Mouse (Mus musculus): Measurements from ENCODE around the gene Col15a1.

Col15a1 gene

GRCm38 (mm10) chr4:47231322-47231721 lies 23.4 kb downstream of the Col15a1 start:
- no peak for DNase-seq

- DNase-seq = no peak
Observed at GRCm38 (mm10) chr4:47233192-47233835, 25.4 kb downstream of the Col15a1 start.

- DNase-seq = peak; percentile 77 to 84
Observed at GRCm38 (mm10) chr4:47234667-47235267, 26.8 kb downstream of the Col15a1 start.

- no peak for DNase-seq
Observed at GRCm38 (mm10) chr4:47235312-47235711, 27.4 kb downstream of the Col15a1 start.

- no peak for DNase-seq
Observed at GRCm38 (mm10) chr4:47236104-47236503, 28.1 kb downstream of the Col15a1 start.

GRCm38 (mm10) chr4:47237220-47237619 lies 29.3 kb downstream of the Col15a1 start:
- DNase-seq = peak; percentile 45 to 49

GRCm38 (mm10) chr4:47239114-47239513 lies 31.2 kb downstream of the Col15a1 start:
- DNase-seq = no peak

- DNase-seq = no peak
Observed at GRCm38 (mm10) chr4:47240901-47241300, 32.9 kb downstream of the Col15a1 start.

GRCm38 (mm10) chr4:47242127-47242526 lies 34.2 kb downstream of the Col15a1 start:
- no peak for DNase-seq

- DNase-seq = no peak
Observed at GRCm38 (mm10) chr4:47244651-47245050, 36.7 kb downstream of the Col15a1 start.

- DNase-seq = no peak
Observed at GRCm38 (mm10) chr4:47245621-47246020, 37.7 kb downstream of the Col15a1 start.

- DNase-seq = no peak
Observed at GRCm38 (mm10) chr4:47246811-47247210, 38.9 kb downstream of the Col15a1 start.

GRCm38 (mm10) chr4:47247574-47247973 lies 39.6 kb downstream of the Col15a1 start:
- no peak for DNase-seq

GRCm38 (mm10) chr4:47249193-47249592 lies 41.2 kb downstream of the Col15a1 start:
- no peak for DNase-seq

GRCm38 (mm10) chr4:47251069-47251468 lies 43.1 kb downstream of the Col15a1 start:
- peak; percentile 83 to 93 for DNase-seq

- DNase-seq = peak; percentile 66 to 67
Observed at GRCm38 (mm10) chr4:47251693-47252435, 43.9 kb downstream of the Col15a1 start.

GRCm38 (mm10) chr4:47252627-47253026 lies 44.7 kb downstream of the Col15a1 start:
- DNase-seq = no peak

GRCm38 (mm10) chr4:47255641-47256040 lies 47.7 kb downstream of the Col15a1 start:
- DNase-seq = peak; percentile 78 to 85

GRCm38 (mm10) chr4:47258201-47258600 lies 50.2 kb downstream of the Col15a1 start:
- no peak for DNase-seq

- DNase-seq = no peak
Observed at GRCm38 (mm10) chr4:47261049-47261448, 53.1 kb downstream of the Col15a1 start.

- DNase-seq = no peak
Observed at GRCm38 (mm10) chr4:47261919-47262318, 54.0 kb downstream of the Col15a1 start.

- DNase-seq = no peak
Observed at GRCm38 (mm10) chr4:47265555-47265954, 57.6 kb downstream of the Col15a1 start.

GRCm38 (mm10) chr4:47272452-47273130 lies 64.6 kb downstream of the Col15a1 start:
- no peak for DNase-seq
